Mouse (Mus musculus) heart, adult 2 months (tissue): ENCODE data around the gene Osbpl7.

ENCODE experiments used
- CTCF ChIP-seq: fragments of 200-600 bp; IDR thresholded peaks from 2 replicates; pipeline ENCODE4 v1.8.1; 2022; ENCODE audit warnings: antibody characterized with exemption, mild to moderate bottlenecking, moderate library complexity
- EP300 ChIP-seq: fragments of 200-500 bp; IDR thresholded peaks from 2 replicates; pipeline ENCODE4 v1.6.1; 2011; ENCODE audit warnings: low read depth, low read length, control low read depth; ENCODE audit not compliant: insufficient read depth
- POLR2A ChIP-seq: fragments of 200-500 bp; IDR thresholded peaks from 2 replicates; pipeline ENCODE4 v1.6.1; 2011; ENCODE audit warnings: mild to moderate bottlenecking, low read depth, low read length, control low read depth; ENCODE audit not compliant: insufficient read depth

- TF ChIP-seq CTCF (peak; percentile 60), POLR2A (no peak), EP300 (peak; percentile 9; the same call in 1 of the 2 replicates)
Measured at GRCm38 (mm10) chr11:97021873-97022484, 28.4 kb upstream of the Osbpl7 start.
